Mouse (Mus musculus) kidney, adult 2 months (tissue): ENCODE measurements around the gene Calml3. TPM values are rescaled to one million over a fixed set of nuclear protein-coding genes. Genes with fewer than 3 reads are reported as not detected.

ENCODE experiments used
- DNase-seq: peaks from one replicate; pipeline ENCODE4 v3.0.0; 2021
- H3K27ac ChIP-seq: fragments of 200-500 bp; 2 replicates; pipeline ENCODE4 v1.5.1; 2012; ENCODE audit warnings: low read depth, low read length, control low read depth, inconsistent platforms; ENCODE audit not compliant: insufficient read depth
- H3K27me3 ChIP-seq: fragments of 200-500 bp; replicated peaks from 2 replicates; pipeline ENCODE4 v1.6.1; 2012; ENCODE audit warnings: mild to moderate bottlenecking, moderate library complexity, low read length, inconsistent platforms; ENCODE audit not compliant: control insufficient read depth, insufficient read depth
- H3K36me3 ChIP-seq: fragments of 200-500 bp; 2 replicates; pipeline ENCODE4 v1.6.1; 2012; ENCODE audit warnings: mild to moderate bottlenecking, moderate library complexity, low read length, inconsistent platforms; ENCODE audit not compliant: control insufficient read depth, insufficient read depth
- H3K4me1 ChIP-seq: fragments of 200-500 bp; 2 replicates; pipeline ENCODE4 v1.6.1; 2011; ENCODE audit warnings: low read length; ENCODE audit not compliant: control insufficient read depth, insufficient read depth
- H3K4me3 ChIP-seq: fragments of 200-500 bp; 2 replicates; pipeline ENCODE4 v1.5.1; 2011; ENCODE audit warnings: mild to moderate bottlenecking, low read depth, low read length, control low read depth; ENCODE audit not compliant: insufficient read depth
- CTCF ChIP-seq: fragments of 200-500 bp; conservative IDR thresholded peaks from 2 replicates; pipeline ENCODE4 v1.5.1; 2011; ENCODE audit warnings: low read depth, mild to moderate bottlenecking, control low read depth, low read length, moderate library complexity, mixed read lengths; ENCODE audit not compliant: insufficient read depth, insufficient read length
- POLR2A ChIP-seq: fragments of 200-500 bp; IDR thresholded peaks from one replicate; pipeline ENCODE4 v1.6.1; 2011; ENCODE audit warnings: low read depth, low read length, control low read depth
- WGBS: fragments of 180-500 bp; shearing (Covaris S2); methylation state at CpG from one replicate; pipeline ENCODE4 v1.1.7; 2018; 5-methylcytosine and 5-hydroxymethylcytosine counted together
- polyA plus RNA-seq: library from polyadenylated mRNA; depleted of rRNA; stranded (reverse); fragments of >200 nt; gene quantifications from 2 replicates; pipeline ENCODE4 v1.2.3, GENCODE M21; 2012

Calml3 gene
- polyA plus RNA-seq, 1 experiment: 1.7 TPM

DNA sequence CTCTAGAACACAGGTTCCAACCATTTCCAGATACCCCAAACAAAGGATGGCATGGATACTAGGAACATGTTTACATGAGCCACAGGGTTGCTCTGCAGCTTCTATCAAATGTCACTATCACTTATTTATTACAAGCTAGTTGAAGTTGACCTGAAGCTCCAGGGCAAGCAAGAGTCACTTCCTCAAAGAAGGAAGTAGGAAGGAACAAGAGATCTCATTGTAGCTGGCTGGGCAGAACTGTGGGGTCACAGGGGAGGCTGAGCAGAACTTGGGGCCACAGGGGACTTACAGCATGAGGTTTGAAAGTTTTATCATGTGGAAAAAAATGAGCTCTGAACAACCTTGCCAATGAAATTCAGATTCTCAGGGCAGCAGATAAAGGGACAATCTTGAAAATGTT, 21.6 kb upstream of the Calml3 start:
- no peak for DNase-seq
- H3K4me3 ChIP-seq: no peak overlapping the region
- H3K36me3 ChIP-seq: no peaks in the 10 kb centered on the region
- H3K4me1 ChIP-seq: no peaks in the 10 kb centered on the region
- TF ChIP-seq CTCF (no peak), POLR2A (no peak)
- no peak overlapping the region for H3K27ac ChIP-seq
- H3K27me3 ChIP-seq: no peaks in the 10 kb centered on the region

GRCm38 (mm10) chr13:3822105-3822504, 18.0 kb upstream of the Calml3 start:
- 43% methylated on average over 4 of the region's 4 CpGs for WGBS
- Histone ChIP-seq H3K27ac (no peak overlapping the region), H3K4me3 (no peak overlapping the region), H3K36me3 (no peaks in the 10 kb centered on the region), H3K27me3 (no peaks in the 10 kb centered on the region), H3K4me1 (no peaks in the 10 kb centered on the region)
- TF ChIP-seq POLR2A (no peak), CTCF (no peak)
- DNase-seq: no peak

GRCm38 (mm10) chr13:3818740-3819076, 14.6 kb upstream of the Calml3 start:
- 88% methylated on average over 2 of the region's 2 CpGs for WGBS
- TF ChIP-seq POLR2A (no peak), CTCF (no peak)

GRCm38 (mm10) chr13:3818012-3818739, 14.1 kb upstream of the Calml3 start:
- WGBS: 73% methylated on average over 5 of the region's 5 CpGs
- TF ChIP-seq CTCF (no peak), POLR2A (no peak)
- Histone ChIP-seq H3K36me3 (no peaks in the 10 kb centered on the region), H3K27me3 (no peaks in the 10 kb centered on the region), H3K4me1 (no peaks in the 10 kb centered on the region), H3K27ac (no peak overlapping the region), H3K4me3 (no peak overlapping the region)
- DNase-seq: no peak

More at GRCm38 (mm10) chr13:3818740-3819076, 14.6 kb upstream of the Calml3 start:
- no peaks in the 10 kb centered on the region for H3K4me1 ChIP-seq
- no peaks in the 10 kb centered on the region for H3K36me3 ChIP-seq
- no peak overlapping the region for H3K27ac ChIP-seq
- H3K4me3 ChIP-seq: no peak overlapping the region
- DNase-seq: no peak
- H3K27me3 ChIP-seq: no peaks in the 10 kb centered on the region

- peak; percentile 47 for DNase-seq
- H3K36me3 ChIP-seq: no peaks in the 10 kb centered on the region
- H3K27me3 ChIP-seq: no peaks in the 10 kb centered on the region
- TF ChIP-seq POLR2A (no peak), CTCF (no peak)
- H3K4me3 ChIP-seq: no peak overlapping the region
- no peak overlapping the region for H3K27ac ChIP-seq
- 70% methylated on average over 7 of the region's 7 CpGs for WGBS
- H3K4me1 ChIP-seq: peaks cover 3% of the 10 kb centered on the region; the same call in 1 of the 2 replicates
These were observed 3.2 kb upstream of the Calml3 start for GRCm38 (mm10) chr13:3807131-3807827.

DNA sequence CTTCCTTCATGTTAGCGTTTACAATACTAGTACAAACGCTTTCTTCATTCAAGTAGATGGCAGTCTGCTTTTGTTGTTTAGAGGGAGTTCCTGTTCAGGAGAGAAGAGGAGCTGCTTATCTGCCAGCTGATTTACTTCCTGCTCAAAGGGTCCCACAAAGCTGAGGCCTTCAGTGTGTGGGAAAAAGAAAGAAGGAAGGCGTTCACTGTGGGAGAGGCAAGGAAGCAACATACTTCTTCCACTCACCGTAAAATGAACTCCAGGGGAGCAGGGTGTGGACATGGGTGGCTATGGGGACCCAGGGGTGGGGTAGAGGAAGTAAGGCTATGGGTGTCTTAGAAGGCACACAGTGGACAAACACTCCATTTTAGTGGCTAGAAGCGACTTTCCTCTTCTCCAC, 1.5 kb upstream of the Calml3 start:
- no peak overlapping the region for H3K27ac ChIP-seq
- H3K4me3 ChIP-seq: no peak overlapping the region
- H3K36me3 ChIP-seq: no peaks in the 10 kb centered on the region
- no peak for DNase-seq
- WGBS: 77% methylated on average over 5 of the region's 5 CpGs
- H3K27me3 ChIP-seq: no peaks in the 10 kb centered on the region
- no peak for TF ChIP-seq POLR2A
- no peak for TF ChIP-seq CTCF
- peaks cover 3% of the 10 kb centered on the region; the same call in 1 of the 2 replicates for H3K4me1 ChIP-seq

- Histone ChIP-seq H3K27me3 (no peaks in the 10 kb centered on the region), H3K4me3 (no peak overlapping the region), H3K27ac (no peak overlapping the region), H3K4me1 (peaks cover 3% of the 10 kb centered on the region; the same call in 1 of the 2 replicates), H3K36me3 (no peaks in the 10 kb centered on the region)
- TF ChIP-seq CTCF (no peak), POLR2A (no peak)
- peak; percentile 58 for DNase-seq
- 33% methylated on average over 2 of the region's 2 CpGs for WGBS
These were observed 1.0 kb upstream of the Calml3 start for GRCm38 (mm10) chr13:3805132-3805531.
